Mouse (Mus musculus) small intestine, adult 2 months (tissue): ENCODE data around the gene Utrn. TPM values are rescaled to one million over a fixed set of nuclear protein-coding genes. Genes with fewer than 3 reads are reported as not detected.

ENCODE experiments used
- H3K27ac ChIP-seq: fragments of 200-500 bp; 2 replicates; pipeline ENCODE4 v1.5.1; 2012; ENCODE audit warnings: low read depth, low read length, control low read depth, inconsistent platforms; ENCODE audit not compliant: insufficient read depth
- H3K27me3 ChIP-seq: fragments of 200-500 bp; 2 replicates; pipeline ENCODE4 v1.6.1; 2012; ENCODE audit warnings: mild to moderate bottlenecking, moderate library complexity, low read length, inconsistent platforms; ENCODE audit not compliant: control insufficient read depth, insufficient read depth
- H3K36me3 ChIP-seq: fragments of 200-500 bp; 2 replicates; pipeline ENCODE4 v1.6.1; 2012; ENCODE audit warnings: mild to moderate bottlenecking, low read length, control low read depth, inconsistent platforms; ENCODE audit not compliant: control insufficient read depth, insufficient read depth
- H3K4me1 ChIP-seq: fragments of 200-500 bp; 2 replicates; pipeline ENCODE4 v1.6.1; 2012; ENCODE audit warnings: low read length, inconsistent platforms, mixed read lengths; ENCODE audit not compliant: control insufficient read depth, insufficient read depth, insufficient read length
- H3K4me3 ChIP-seq: fragments of 200-500 bp; 2 replicates; pipeline ENCODE4 v1.5.1; 2012; ENCODE audit warnings: low read depth, mild to moderate bottlenecking, control low read depth, inconsistent platforms, low read length, moderate library complexity
- CTCF ChIP-seq: fragments of 200-500 bp; IDR thresholded peaks from 2 replicates; pipeline ENCODE4 v1.5.1; 2012; ENCODE audit warnings: low read depth, mild to moderate bottlenecking, control low read depth, inconsistent platforms, low read length, moderate library complexity, mixed read lengths; ENCODE audit not compliant: insufficient replicate concordance, insufficient read length; ENCODE audit errors: extremely low read depth
- POLR2A ChIP-seq: fragments of 200-500 bp; IDR thresholded peaks from 2 replicates; pipeline ENCODE4 v1.6.1; 2012; ENCODE audit warnings: low read depth, mild to moderate bottlenecking, control low read depth, inconsistent platforms, low read length, moderate library complexity
- WGBS: fragments of 180-500 bp; shearing (Covaris S2); methylation state at CpG from one replicate; pipeline ENCODE4 v1.1.7; 2018; 5-methylcytosine and 5-hydroxymethylcytosine counted together
- polyA plus RNA-seq: library from polyadenylated mRNA; depleted of rRNA; stranded (reverse); fragments of >200 nt; gene quantifications from 2 replicates; pipeline ENCODE4 v1.2.3, GENCODE M21; 2012

Gene Utrn
- polyA plus RNA-seq, 1 experiment = 20.5 TPM

- H3K4me3 ChIP-seq = no peak overlapping the region
- no peaks in the 10 kb centered on the region for H3K36me3 ChIP-seq
- TF ChIP-seq CTCF (no peak), POLR2A (no peak)
- no peaks in the 10 kb centered on the region for H3K27me3 ChIP-seq
- H3K4me1 ChIP-seq = no peaks in the 10 kb centered on the region
- WGBS = 62% methylated on average over 2 of the region's 2 CpGs
- no peak overlapping the region for H3K27ac ChIP-seq
Measured at GRCm38 (mm10) chr10:12595379-12595778, 273.8 kb downstream of the Utrn start.

GRCm38 (mm10) chr10:12594958-12595357, 274.2 kb downstream of the Utrn start:
- H3K36me3 ChIP-seq = no peaks in the 10 kb centered on the region
- no peak overlapping the region for H3K27ac ChIP-seq
- 54% methylated on average over 8 of the region's 8 CpGs for WGBS
- TF ChIP-seq CTCF (no peak), POLR2A (no peak)
- no peak overlapping the region for H3K4me3 ChIP-seq
- H3K4me1 ChIP-seq = no peaks in the 10 kb centered on the region
- no peaks in the 10 kb centered on the region for H3K27me3 ChIP-seq

GRCm38 (mm10) chr10:12593071-12593470, 276.1 kb downstream of the Utrn start:
- H3K27me3 ChIP-seq = no peaks in the 10 kb centered on the region
- TF ChIP-seq CTCF = no peak
- TF ChIP-seq POLR2A = no peak
- no peaks in the 10 kb centered on the region for H3K4me1 ChIP-seq
- H3K27ac ChIP-seq = no peak overlapping the region
- no peaks in the 10 kb centered on the region for H3K36me3 ChIP-seq
- no peak overlapping the region for H3K4me3 ChIP-seq

GRCm38 (mm10) chr10:12591946-12592345, 277.2 kb downstream of the Utrn start:
- H3K4me3 ChIP-seq = no peak overlapping the region
- 37% methylated on average over 5 of the region's 5 CpGs for WGBS

GRCm38 (mm10) chr10:12588051-12588450, 281.1 kb downstream of the Utrn start:
- TF ChIP-seq POLR2A = no peak

More at GRCm38 (mm10) chr10:12591946-12592345, 277.2 kb downstream of the Utrn start:
- TF ChIP-seq CTCF (no peak), POLR2A (no peak)
- no peaks in the 10 kb centered on the region for H3K36me3 ChIP-seq
- no peaks in the 10 kb centered on the region for H3K27me3 ChIP-seq
- H3K27ac ChIP-seq = no peak overlapping the region
- no peaks in the 10 kb centered on the region for H3K4me1 ChIP-seq

GRCm38 (mm10) chr10:12587318-12587717, 281.8 kb downstream of the Utrn start:
- Histone ChIP-seq H3K4me1 (no peaks in the 10 kb centered on the region), H3K27me3 (no peaks in the 10 kb centered on the region), H3K27ac (no peak overlapping the region), H3K4me3 (no peak overlapping the region), H3K36me3 (no peaks in the 10 kb centered on the region)
- WGBS = 98% methylated on average over 1 of the region's 1 CpGs
- TF ChIP-seq POLR2A (no peak), CTCF (no peak)

More at GRCm38 (mm10) chr10:12588051-12588450, 281.1 kb downstream of the Utrn start:
- H3K4me1 ChIP-seq = no peaks in the 10 kb centered on the region
- 48% methylated on average over 7 of the region's 7 CpGs for WGBS
- no peak overlapping the region for H3K4me3 ChIP-seq
- H3K27ac ChIP-seq = no peak overlapping the region
- H3K27me3 ChIP-seq = no peaks in the 10 kb centered on the region
- H3K36me3 ChIP-seq = no peaks in the 10 kb centered on the region

GRCm38 (mm10) chr10:12586825-12587224, 282.3 kb downstream of the Utrn start:
- 96% methylated on average over 2 of the region's 2 CpGs for WGBS
- TF ChIP-seq POLR2A (no peak), CTCF (no peak)

GRCm38 (mm10) chr10:12586200-12586599, 283.0 kb downstream of the Utrn start:
- Histone ChIP-seq H3K27me3 (no peaks in the 10 kb centered on the region), H3K27ac (no peak overlapping the region), H3K4me1 (no peaks in the 10 kb centered on the region), H3K36me3 (no peaks in the 10 kb centered on the region), H3K4me3 (no peak overlapping the region)
- 74% methylated on average over 1 of the region's 1 CpGs for WGBS
- TF ChIP-seq CTCF = no peak
- no peak for TF ChIP-seq POLR2A

More at GRCm38 (mm10) chr10:12586825-12587224, 282.3 kb downstream of the Utrn start:
- Histone ChIP-seq H3K27me3 (no peaks in the 10 kb centered on the region), H3K4me3 (no peak overlapping the region), H3K36me3 (no peaks in the 10 kb centered on the region), H3K27ac (no peak overlapping the region), H3K4me1 (no peaks in the 10 kb centered on the region)
